Mouse (Mus musculus) heart, adult 2 months (tissue): ENCODE data around the gene Tor1aip2.

Source experiments
- CTCF ChIP-seq: fragments of 200-600 bp; IDR thresholded peaks from 2 replicates; pipeline ENCODE4 v1.8.1; 2022; ENCODE audit warnings: antibody characterized with exemption, mild to moderate bottlenecking, moderate library complexity
- EP300 ChIP-seq: fragments of 200-500 bp; IDR thresholded peaks from 2 replicates; pipeline ENCODE4 v1.6.1; 2011; ENCODE audit warnings: low read depth, low read length, control low read depth; ENCODE audit not compliant: insufficient read depth
- POLR2A ChIP-seq: fragments of 200-500 bp; IDR thresholded peaks from 2 replicates; pipeline ENCODE4 v1.6.1; 2011; ENCODE audit warnings: mild to moderate bottlenecking, low read depth, low read length, control low read depth; ENCODE audit not compliant: insufficient read depth

DNA sequence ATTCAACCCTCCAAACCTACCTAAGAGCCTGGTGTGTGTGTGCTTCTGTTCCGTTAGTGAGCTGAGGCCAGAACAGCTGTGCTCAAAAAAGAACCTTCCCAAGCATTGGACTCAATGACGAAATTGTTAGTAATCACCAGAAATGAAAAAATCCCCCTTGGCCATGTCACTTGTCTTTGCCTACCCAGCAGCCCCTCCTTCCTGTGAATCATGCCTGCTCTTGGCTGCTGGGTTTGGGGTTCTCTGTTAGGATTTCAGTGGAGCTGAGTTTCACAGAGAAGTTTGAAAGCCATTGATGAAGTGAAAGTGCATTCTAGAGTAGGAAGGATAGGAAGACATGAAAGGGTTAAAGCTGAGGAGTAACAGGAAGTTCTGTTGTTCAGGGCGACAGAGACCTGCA is 30.9 kb downstream of the Tor1aip2 start:
- TF ChIP-seq EP300 (no peak), CTCF (no peak), POLR2A (no peak)
